Mouse (Mus musculus): ENCODE results near the gene Ctdspl.
A peak's percentile ranks its signal among the peaks of the same experiment; 100 is the strongest.

Ctdspl gene

GRCm38 (mm10) chr9:119060701-119061100 is 134.4 kb downstream of the Ctdspl start:
- no peak for DNase-seq (ENCODE audit: low read depth, low spot score)

- DNase-seq (ENCODE audit: low read depth, low spot score), result no peak
Measured at GRCm38 (mm10) chr9:119063036-119063644, 136.9 kb downstream of the Ctdspl start.

GRCm38 (mm10) chr9:119064296-119064695 is 138.0 kb downstream of the Ctdspl start:
- DNase-seq (ENCODE audit: low read depth, low spot score), result no peak

- peak; percentile 79 for DNase-seq (ENCODE audit: low read depth, low spot score)
Measured at GRCm38 (mm10) chr9:119067601-119068000, 141.3 kb downstream of the Ctdspl start.

GRCm38 (mm10) chr9:119068266-119068665 is 142.0 kb downstream of the Ctdspl start:
- DNase-seq (ENCODE audit: low read depth, low spot score), result no peak

GRCm38 (mm10) chr9:119070173-119070825 is 144.0 kb downstream of the Ctdspl start:
- no peak for DNase-seq (ENCODE audit: low read depth, low spot score)

- DNase-seq (ENCODE audit: low read depth, low spot score), result no peak
Measured at GRCm38 (mm10) chr9:119071786-119072185, 145.5 kb downstream of the Ctdspl start.

GRCm38 (mm10) chr9:119073184-119073895 is 147.1 kb downstream of the Ctdspl start:
- no peak for DNase-seq (ENCODE audit: low read depth, low spot score)

GRCm38 (mm10) chr9:119075685-119076084 is 149.4 kb downstream of the Ctdspl start:
- DNase-seq (ENCODE audit: low read depth, low spot score), result no peak

GRCm38 (mm10) chr9:119080040-119080675 is 153.9 kb downstream of the Ctdspl start:
- no peak for DNase-seq (ENCODE audit: low read depth, low spot score)

- no peak for DNase-seq (ENCODE audit: low read depth, low spot score)
Measured at GRCm38 (mm10) chr9:119082039-119082438, 155.8 kb downstream of the Ctdspl start.

- no peak for DNase-seq (ENCODE audit: low read depth, low spot score)
Measured at GRCm38 (mm10) chr9:119082656-119083430, 156.6 kb downstream of the Ctdspl start.

- DNase-seq (ENCODE audit: low read depth, low spot score), result no peak
Measured at GRCm38 (mm10) chr9:119083966-119084365, 157.7 kb downstream of the Ctdspl start.

GRCm38 (mm10) chr9:119086451-119086850 is 160.2 kb downstream of the Ctdspl start:
- no peak for DNase-seq (ENCODE audit: low read depth, low spot score)

- no peak for DNase-seq (ENCODE audit: low read depth, low spot score)
Measured at GRCm38 (mm10) chr9:119087309-119087708, 161.1 kb downstream of the Ctdspl start.

- DNase-seq (ENCODE audit: low read depth, low spot score), result peak; percentile 83
Measured at GRCm38 (mm10) chr9:119088148-119088801, 162.0 kb downstream of the Ctdspl start.

- peak; percentile 69 for DNase-seq (ENCODE audit: low read depth, low spot score)
Measured at GRCm38 (mm10) chr9:119089437-119089836, 163.2 kb downstream of the Ctdspl start.

- DNase-seq (ENCODE audit: low read depth, low spot score), result no peak
Measured at GRCm38 (mm10) chr9:119090462-119090861, 164.2 kb downstream of the Ctdspl start.

GRCm38 (mm10) chr9:119091581-119092310 is 165.5 kb downstream of the Ctdspl start:
- peak; percentile 78 for DNase-seq (ENCODE audit: low read depth, low spot score)

Measured in 3T3-L1 (cell line).